Mouse (Mus musculus): ENCODE measurements around the gene Gm20388.
"Not testable (repeated sequence)": the region's sequence is repeated elsewhere in the genome, so short reads cannot be mapped to it uniquely, and the experiment has no call there.

The Gm20388 gene

DNA sequence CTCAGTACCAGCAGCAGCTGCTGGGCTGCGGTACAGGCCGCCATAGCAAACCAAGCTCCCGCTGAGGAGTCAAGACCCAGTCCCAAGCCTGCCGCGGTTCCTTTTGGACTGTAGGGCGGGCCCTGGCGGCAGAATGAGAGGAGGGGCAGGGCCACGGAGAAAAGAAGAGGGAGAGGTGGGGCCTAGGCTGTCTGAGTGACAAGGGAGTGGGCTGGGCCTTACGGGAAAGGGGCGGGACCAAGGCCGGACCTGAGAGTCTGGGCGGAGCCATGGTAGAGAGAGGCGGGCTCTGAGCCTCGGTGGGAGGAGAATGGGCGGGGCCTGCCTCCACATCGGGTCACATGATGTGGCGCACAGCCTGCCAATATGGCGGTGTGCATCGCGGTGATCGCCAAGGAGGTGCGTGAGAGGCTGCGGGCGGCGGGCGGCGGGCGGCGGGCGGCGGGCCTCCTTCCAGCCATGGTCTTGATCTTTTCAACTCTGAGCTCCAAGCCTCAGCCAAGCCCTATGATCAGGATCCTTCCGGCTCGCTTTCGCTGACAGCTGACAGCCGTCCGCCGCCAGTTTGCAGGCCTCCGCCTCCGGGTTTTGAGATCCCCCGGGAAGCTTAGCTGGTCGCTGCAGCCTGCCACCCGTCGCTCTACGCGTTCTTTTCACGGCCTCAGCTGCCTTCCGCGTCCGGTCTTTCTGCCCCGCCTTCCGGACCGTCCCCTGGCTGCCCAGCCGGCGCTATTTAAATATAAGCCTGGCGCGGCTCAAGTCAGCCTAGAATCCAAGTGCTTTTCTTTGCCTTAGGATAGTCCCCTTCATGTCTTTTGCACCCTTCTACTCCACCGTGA, 2700.9 kb downstream of the Gm20388 start, which contains the start of the genes Galns and Trappc2l:
Gene Galns, minus strand, starts transcription at position 169 of the 839 bp plus-strand sequence.
Gene Trappc2l, plus strand, starts transcription at position 346 of the 839 bp plus-strand sequence.
- peak; percentile 95 to 96 for DNase-seq

DNA sequence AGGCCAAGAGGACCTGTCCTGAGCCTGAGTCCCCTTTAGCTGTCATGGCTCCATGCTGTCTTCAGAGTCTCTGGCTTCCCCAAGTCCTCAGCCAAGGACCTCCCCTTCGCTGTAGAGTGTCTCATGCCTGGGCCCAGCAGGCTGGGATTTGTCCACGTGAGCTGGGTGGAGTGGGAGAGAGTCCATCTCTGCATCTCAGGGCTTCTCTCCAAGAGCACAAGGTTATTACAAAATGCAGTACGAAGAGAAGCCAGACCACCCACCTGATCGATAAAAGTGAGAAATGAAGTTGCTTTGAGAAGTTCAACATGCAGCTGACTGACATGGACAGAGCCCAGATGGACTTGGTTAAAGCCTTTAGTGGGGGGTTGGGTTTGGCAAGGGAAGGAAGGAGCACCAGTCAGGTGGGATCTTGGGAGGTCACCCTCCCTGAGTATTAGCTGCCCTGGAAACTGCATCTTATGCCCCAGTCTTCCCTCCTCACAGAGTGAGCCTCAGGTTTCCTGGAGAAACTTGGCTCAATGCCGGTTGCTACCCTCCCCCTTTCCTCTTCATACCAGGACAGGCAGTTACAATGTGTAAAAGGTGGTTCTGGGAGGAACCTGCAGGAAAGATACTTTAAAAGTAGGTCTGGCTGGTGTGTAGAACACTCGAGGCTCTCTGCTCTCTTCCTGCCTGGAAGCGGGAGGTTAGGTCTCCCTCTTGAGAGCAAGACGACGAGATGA, 2705.7 kb downstream of the Gm20388 start:
- peak; percentile 39 to 67 for DNase-seq

DNA sequence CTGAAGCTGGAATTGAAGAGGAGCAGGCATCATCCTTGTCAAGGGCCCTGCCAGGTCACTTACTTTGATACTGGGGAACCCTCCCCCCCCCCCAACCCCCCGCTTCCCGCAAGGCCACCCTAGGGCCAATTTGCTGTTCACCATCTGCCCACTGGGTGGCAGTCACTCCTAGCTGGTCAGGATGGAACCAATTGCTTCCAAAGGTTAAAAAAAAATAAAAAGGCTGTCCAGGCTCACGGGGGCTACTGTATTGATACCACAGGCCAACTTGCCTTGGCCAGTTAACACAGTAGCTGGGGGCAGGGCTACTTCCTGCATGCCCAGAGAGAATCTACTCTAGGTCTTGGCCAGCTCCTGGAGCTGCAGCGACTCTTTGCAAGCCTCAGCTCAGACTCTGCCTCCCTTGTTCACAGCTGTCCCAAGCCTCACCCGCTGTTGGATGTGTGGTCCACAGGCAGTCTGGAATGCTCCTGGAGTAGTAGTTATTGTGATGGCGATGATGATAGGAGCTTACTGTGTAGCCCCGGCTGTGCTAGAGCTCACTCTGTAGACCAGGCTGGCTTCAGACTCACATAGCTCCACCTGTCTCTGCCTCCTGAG, 2707.4 kb downstream of the Gm20388 start:
- DNase-seq = peak; percentile 86 to 91

DNA sequence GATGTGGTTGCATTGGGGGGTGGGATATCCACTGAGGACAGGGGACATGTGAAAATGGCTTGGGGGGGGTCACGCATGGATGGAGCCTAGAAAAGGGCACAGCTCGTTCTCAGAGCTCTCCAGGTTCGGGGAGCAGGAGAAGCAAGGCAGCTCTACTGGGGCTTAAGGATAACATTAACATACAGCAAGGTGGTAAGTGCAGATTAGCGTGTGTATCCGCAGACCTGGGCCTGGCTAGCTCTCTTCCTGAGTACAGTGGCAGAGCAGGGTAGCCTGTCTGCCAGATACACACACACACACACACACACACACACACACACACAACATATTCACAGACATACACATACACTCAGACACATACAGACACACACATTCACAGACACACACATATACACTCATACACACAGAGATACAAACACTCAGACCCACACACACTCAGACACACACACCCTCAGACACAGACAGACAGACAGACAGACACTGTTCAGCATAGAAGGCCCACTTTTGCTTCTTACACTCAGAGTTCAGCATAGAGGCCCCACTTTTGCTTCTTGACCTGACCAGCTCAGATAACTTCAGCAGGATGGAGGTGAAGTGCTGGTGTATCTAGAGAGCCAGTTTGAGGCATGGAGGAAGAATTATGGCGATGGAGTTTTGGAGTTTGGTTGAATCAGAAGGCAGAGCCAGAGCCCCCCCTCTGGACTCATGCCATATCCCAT, 2708.2 kb downstream of the Gm20388 start:
- no peak for DNase-seq

DNA sequence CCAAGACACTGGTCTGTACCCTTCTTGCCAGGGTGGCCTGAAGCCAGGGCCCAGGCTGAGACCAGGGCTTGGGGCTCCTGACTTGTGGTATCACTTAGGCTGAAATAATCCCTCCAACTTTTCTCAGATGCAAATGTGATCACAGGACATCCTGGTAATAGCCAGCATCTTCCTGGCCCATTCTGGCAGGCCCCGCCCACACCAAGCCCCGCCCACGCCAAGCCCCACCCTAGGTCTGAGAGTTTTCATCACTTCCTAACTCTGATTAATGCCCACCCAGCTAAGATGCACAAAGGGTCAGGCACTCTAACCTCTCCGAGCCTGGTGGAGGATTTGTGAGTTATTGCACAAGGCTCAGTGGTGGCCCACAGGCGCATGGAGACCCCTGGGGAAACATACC, 2709.8 kb downstream of the Gm20388 start:
- DNase-seq = no peak

DNA sequence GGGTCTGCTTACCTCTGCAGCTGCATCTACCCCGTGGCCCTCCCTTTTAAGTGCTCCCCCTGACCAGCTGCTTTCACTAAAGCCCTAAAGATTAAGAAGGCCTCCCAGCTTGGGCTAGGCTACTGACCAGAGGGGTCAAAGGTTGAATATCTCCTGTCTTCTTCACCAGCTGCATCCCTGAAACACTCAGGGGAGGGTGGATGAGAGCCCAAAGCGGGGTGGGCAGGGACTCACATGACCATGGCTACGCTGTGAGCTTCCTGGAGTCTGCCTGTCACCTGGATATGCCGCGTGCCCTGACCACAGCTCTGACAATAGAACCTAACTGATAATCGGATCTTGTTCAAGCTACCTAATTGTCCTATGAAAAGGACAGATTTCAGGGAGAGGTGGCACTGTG, 2712.1 kb downstream of the Gm20388 start, which contains the start of gene Pabpn1l:
Gene Pabpn1l, minus strand, starts transcription at position 13 of the 400 bp plus-strand sequence.
- DNase-seq = no peak

DNA sequence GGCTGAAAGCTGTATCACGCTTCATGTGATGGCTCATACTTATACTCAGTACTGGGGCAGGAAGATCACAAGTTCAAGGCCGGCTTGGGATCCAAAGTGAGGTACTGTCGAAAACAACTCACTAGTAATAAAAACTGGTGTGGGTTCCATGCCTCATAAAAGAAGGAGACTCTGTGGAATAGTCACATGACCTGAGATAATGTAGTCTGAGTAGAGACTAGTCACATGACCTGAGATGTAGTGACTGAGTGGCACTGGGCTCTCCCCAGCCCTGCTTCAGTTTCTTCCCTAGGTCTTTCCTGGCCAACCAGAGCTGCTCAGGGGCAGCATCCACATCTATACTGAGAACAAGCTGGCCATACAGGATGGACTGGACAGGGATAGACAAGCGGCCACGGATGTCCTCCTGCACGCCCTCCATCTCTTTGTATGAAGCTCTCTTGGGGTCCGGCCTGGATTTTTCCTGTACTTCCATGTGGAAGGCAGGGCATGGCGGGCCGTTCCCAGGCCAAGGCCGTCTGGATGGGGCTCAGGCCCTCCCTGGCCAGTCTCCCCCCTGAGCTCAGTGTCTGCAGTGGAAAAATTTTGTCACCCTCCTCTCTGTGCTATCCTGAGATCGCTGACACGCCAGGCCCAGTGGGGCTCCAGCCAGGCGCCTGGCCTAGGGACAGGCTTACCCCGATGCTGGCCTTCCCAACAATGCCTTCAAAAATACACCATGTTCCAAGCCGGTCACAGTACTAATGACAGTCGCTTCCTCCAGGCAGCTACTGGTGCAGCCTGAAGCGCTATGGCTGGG, 2713.4 kb downstream of the Gm20388 start:
- DNase-seq = peak in 1 of 2 experiments; percentile 40

DNA sequence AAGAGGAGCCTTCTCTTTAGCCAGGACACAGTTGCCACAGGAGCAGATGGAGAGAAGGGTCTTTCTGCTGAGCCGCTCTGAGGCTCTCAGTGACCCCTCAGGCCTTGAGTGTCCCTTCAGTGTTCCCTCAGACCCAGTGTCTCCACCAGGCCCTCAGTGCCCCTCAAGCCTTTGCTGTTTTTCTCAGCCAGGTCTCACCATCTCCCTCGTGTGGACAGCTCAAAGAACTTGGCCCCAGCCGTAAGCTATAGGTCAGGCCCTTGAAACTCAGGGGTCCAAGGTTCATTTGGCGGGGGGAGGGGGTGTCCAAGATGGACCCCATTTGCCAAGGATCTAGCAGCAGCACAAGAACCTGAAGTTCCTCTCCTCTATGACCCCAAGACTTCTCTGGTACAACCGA, 2714.0 kb downstream of the Gm20388 start:
- DNase-seq = no peak

GRCm38 (mm10) chr8:122625811-122626210, 2715.2 kb downstream of the Gm20388 start:
- DNase-seq = no peak

- DNase-seq = no peak
These were observed 2716.3 kb downstream of the Gm20388 start for GRCm38 (mm10) chr8:122626896-122627295.

GRCm38 (mm10) chr8:122629388-122629787, 2718.7 kb downstream of the Gm20388 start:
- no peak for DNase-seq

DNA sequence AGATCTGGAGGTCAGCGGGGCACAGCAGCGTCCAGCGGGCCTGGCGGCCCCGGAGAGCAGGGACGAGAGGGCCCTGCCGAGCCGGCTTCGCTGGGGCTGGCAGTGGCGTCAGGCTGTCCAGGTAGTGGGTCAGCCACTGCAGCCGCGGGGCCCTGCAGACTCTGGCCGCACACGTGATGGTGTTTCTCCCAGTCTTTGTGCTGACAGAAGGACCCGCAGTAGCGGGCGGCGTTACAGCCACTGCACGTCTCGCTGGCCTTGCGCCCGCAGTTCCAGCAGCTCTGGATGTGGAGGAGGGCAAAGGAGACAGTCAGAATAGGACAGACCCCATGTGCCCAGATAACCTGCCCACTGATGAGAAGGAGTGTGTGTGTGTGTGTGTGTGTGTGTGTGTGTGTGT, 2720.1 kb downstream of the Gm20388 start:
- no peak for DNase-seq

GRCm38 (mm10) chr8:122632134-122632533, 2721.5 kb downstream of the Gm20388 start:
- DNase-seq = not testable (repeated sequence)

GRCm38 (mm10) chr8:122633205-122633604, 2722.6 kb downstream of the Gm20388 start:
- no peak for DNase-seq

DNA sequence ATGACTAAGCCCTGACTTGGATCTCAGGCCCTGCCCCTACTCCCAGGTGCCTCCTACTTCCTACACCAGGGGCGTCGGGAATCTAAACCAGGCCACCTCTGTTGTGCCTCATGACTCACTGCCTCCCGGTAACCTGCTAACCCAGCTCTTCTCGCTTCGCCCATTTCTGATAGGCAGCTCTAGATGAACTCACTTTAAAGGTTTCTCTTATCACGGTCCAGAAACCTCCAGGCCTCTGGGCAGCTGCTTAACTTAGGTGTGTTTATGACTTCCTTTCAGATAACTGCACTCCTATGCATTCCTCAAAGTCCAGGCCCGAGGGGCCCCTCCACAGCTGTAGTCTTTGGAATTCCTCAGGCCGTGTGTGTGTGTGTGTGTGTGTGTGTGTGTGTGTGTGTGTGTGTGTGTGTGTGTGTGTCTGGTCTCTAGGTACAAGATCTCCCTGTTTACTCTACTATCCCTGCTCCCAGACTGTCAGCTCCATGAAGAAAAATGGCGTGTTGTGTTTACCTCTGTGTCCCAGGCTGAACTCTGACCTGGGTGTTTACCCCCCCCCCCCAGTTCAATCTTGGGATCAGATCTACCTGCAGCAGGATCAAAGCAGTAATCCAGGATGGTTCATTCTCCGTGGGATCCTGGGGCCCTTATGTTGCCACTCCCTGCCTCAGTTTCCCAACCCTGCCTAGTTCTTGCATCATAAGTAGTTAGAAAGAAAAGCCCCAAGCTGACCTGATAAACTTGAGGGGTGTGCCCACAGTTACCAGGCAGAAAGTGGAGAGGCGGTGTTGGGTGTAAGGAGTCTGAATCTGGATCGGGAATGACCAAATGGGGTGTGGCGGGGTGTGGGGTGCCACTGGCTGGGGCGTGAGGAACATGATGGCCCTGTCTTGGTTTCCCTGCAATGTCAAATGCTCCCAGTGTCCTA, 2725.5 kb downstream of the Gm20388 start:
- DNase-seq = peak in 1 of 2 experiments; percentile 67

DNA sequence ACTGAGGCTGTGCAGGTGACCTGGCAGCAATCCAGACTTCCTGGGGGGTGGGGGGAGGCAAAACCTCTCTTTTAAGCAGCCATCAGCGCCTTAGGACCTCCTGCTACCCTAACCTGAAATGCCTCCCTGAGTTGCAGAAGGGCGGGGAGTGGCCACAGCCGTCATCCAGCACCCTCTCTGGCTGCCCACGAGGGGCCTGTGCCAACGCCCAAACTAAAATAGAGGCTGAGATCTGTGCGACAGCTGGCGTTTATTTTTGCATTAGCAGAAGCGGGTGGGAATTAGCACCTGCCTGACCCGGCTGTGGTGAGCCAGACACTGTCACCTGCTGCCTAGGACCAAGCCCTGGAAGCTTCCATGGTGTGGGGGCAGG, 2726.1 kb downstream of the Gm20388 start:
- no peak for DNase-seq

DNA sequence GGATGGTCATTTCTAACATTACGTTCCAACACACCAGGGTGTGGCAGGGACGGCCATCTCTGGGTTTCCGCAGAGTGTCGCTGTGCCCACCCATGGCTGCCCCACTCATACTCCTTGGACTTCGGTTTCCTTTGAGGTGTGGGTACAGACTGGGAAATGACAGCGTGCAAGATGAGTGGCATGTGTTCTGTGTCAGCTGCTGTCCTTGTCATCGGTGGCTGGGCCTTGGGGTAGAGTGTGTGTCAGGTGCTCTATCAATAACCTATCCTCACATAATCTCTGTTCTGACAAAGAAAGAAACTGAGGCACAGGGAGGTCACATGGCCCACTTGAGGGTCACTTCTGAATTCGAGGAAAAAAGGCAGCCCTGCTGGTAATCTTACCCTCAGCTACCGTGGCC, 2726.6 kb downstream of the Gm20388 start:
- DNase-seq = no peak

DNA sequence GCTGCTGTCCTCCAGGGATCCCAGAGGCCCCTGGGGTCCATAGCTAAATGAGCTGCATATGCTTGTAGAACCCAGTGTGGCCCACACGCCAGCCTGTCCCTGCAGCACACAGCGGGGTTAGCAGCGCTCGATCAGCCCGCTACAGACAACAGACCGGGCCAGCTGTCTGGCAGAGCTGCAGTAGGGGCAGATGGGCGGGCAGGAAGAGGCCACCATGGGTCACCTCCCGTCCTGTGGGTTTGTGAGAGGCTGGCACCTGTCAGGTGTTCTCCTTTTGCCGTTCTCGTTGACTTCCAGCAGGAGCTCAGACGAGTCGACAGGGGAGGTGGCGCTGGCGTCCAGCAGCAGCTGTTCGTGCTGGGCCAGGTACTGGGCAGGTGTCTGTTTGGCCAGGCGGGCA, 2728.0 kb downstream of the Gm20388 start:
- no peak for DNase-seq

DNA sequence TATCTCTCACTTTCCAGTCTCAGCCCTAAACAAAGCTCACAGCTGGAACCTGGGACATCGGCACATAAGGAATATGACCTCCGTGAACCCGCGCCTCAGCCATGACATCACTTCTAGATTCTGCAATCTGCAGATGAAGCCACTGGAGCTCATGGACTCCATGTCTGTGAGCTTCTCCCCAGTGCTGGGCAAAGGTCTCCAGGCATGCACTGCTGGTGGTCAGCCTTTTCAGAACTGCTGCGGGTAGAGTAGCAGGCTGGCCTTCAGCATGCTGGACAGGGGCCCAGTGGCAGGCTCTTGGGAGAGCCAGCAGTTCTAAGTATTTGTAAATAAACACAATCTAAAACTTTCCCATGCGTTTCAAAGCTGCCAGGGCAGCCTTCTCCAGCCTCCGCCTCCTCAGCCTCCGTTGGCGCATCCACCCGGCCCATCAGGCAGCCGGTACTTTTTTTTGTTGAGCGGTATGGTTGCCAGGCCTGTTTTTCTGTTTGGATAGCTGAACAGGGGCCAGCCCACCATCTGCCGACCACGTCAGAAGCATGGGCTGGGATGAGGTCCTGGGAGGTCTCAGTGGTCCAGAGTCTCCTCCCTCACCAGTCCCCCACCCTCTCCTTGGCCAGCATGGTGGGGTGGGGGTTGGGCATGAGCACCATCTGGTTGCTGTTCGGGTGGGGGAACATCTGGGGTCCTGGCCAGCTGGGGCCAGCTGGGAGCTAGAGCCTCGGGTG, 2729.0 kb downstream of the Gm20388 start:
- DNase-seq = peak; percentile 75 to 93

GRCm38 (mm10) chr8:122640825-122641224, 2730.2 kb downstream of the Gm20388 start:
- no peak for DNase-seq
